Mouse (Mus musculus): ENCODE results near the gene Xpo6.
A peak's percentile ranks its signal among the peaks of the same experiment; 100 is the strongest.

Gene Xpo6

DNA sequence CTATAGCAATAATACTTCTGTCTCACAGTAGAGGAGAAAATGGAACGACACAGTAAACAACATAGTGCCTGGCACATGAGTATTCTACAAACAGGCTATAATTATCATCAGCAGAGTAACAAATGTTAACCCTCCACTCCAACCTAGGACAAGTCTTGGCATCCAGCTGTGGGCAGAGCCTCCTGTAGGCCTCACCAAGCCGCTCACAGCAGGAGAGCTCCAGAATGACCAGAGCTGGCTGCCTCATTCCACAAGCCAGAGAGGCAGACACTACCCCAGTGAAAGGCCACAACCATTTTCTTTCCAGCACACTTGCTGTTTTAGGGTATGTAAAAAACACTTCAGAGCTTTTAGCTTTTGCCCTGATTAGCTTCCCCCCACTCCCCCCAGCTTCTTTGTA lies 72.6 kb downstream of the Xpo6 start:
- DNase-seq (ENCODE audit: low read depth): no peak

DNA sequence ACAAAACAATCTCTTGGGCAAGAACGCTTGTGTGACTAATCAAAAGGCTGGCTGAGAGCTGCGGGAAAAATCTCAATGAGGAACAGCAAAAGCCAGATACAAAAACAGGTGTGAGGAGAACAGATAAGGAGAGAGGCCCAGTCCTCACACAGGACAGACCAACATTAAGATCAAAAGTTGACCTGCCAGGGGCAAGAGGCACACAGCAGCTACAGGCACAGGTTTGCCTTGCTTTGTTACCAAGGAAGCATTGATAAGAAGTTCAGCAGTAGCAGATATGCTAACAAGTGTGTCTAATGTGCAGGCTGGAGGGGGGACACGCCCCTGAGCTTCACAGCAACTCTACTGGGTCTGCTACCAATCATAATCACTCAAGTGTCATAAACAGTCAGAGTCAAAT lies 73.8 kb downstream of the Xpo6 start:
- DNase-seq (ENCODE audit: low read depth): no peak

DNA sequence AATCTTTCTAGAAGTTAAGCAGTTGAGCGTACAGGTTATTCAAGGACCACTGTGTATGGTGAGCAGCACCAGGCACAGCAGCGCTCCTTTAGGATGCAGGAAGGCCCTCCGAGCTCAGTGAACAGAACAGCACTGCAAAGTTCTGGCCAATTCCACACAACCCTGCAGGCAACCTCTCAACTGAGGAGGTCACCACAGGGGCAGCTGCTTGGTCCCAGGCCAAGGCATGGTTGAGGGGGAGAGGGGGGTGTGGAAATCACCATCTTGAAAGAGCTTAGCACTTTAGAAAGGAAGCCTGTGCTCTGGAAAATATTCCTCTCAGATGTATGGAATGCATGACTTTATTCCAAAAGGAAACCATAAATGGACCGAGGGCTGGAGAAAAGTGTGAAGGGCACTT lies 78.8 kb downstream of the Xpo6 start:
- DNase-seq (ENCODE audit: low read depth): peak; percentile 45

DNA sequence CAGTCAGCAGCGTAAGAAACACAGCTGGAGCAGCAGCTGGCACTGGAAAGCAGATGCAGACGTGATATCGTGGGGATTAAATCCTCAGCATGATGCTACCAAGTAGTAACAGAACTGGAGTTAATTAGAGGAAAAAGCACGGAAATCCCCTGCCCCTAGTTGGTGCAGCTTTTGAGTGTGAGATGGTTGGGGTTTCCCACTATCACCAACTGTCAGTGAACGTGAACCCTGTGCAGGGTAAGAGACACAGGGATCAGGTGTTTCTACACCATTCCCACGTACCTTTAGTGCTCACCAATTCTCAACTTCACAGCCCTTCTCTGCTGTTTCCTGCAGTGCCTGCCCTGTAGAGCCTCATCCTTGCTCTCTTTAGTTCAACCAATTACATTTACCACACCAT lies 80.5 kb downstream of the Xpo6 start:
- no peak for DNase-seq (ENCODE audit: low read depth)

- DNase-seq (ENCODE audit: low read depth): peak; percentile 64
These were observed 87.0 kb downstream of the Xpo6 start for GRCm38 (mm10) chr7:126113263-126113662.

GRCm38 (mm10) chr7:126111230-126111629 lies 89.1 kb downstream of the Xpo6 start:
- no peak for DNase-seq (ENCODE audit: low read depth)

- no peak for DNase-seq (ENCODE audit: low read depth)
These were observed 90.4 kb downstream of the Xpo6 start for GRCm38 (mm10) chr7:126109898-126110297.

GRCm38 (mm10) chr7:126100440-126100839 lies 99.9 kb downstream of the Xpo6 start:
- DNase-seq (ENCODE audit: low read depth): no peak

DNA sequence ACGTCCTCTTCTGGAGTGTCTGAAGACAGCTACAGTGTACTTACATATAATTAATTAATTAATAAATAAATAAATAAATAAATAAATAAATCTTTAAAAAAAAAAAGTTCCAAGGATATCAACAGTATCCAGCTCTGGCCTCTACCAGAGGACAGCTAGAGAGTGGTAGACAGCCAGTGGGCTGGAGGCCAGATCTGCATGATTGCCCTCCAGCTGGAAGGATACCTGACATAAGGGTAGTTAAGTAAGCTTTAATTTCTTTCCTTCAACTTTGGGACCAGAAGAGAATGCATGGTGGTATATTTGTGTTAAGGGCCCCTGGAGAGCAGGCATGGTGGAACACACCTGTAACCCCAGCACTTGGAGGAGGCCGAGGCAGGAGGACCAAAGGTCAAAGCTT lies 100.5 kb downstream of the Xpo6 start:
- DNase-seq (ENCODE audit: low read depth): no peak

GRCm38 (mm10) chr7:126099163-126099775 lies 101.0 kb downstream of the Xpo6 start:
- no peak for DNase-seq (ENCODE audit: low read depth)

DNA sequence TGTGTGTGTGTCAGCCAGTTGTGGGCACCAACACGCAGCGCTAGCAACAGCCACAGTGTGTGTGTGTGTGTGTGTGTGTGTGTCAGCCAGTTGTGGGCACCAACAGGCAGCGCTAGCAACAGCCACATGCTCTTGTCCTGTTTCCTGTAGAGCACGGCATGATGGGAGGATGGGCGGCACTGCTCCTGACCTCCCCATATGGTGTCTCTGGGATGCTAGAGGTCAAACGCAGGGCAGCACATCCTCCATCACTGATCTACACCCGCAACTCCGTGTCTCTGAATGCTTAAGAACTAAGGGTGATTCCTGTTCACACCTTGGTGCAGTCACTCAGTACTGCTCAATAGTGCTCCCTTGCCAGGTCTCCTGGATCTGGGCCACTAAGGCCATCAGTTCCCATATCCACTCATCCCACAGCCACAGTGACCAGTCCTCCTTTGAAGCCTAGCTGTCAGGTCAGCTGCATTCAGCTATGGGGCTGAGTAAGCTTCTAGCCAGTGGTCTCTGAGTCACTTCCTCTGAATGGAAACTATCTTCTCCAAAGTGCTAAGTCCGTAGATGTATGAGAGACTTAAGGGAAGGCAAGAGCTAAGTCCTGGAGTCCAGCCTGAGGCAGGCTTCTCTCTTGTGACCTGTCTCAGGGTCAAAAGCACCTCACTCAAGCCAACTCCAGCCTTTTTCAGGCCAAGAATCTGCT lies 102.9 kb downstream of the Xpo6 start:
- DNase-seq (ENCODE audit: low read depth): peak; percentile 49

- no peak for DNase-seq (ENCODE audit: low read depth)
These were observed 103.7 kb downstream of the Xpo6 start for GRCm38 (mm10) chr7:126096596-126096995.

DNA sequence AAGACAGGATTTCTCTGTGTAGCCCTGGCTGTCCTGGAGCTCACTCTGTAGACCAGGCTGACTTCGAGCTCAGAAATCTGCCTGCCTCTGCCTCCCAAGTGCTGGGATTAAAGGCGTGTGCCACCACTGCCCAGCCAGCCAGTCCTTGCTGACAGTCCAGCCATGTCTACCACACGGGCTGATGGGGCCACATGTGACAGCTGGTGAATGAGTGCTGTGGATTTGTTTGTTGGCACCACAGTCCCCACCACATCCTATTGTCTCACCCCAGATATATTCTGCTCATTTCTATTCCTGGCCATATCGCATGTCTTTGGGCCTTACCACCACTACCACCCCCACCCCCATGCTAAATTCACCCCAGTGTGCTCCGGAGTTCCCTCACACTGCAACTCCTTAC lies 105.6 kb downstream of the Xpo6 start:
- DNase-seq (ENCODE audit: low read depth): no peak

GRCm38 (mm10) chr7:126093162-126093561 lies 107.1 kb downstream of the Xpo6 start:
- no peak for DNase-seq (ENCODE audit: low read depth)

- DNase-seq (ENCODE audit: low read depth): peak; percentile 68
These were observed 110.5 kb downstream of the Xpo6 start for GRCm38 (mm10) chr7:126089782-126090181.

DNA sequence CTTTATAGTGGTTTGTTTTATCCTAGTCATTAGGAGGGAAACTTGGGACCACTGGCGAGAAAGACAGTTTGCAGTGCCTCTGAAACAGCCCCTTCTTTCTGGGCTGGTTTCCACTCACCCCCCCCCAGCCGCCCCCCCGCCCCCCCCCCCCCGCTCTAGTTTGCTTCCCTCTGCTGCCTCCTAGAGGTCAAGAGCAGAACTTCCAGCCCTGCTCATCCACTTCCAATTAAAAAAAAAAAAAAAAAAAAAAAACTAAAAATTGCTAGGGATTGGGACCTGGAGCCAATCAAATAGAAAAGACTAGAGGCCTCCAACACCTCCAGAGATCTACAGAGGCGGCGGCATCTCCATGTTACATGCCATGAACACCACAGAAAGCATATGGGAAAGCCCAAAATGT lies 112.1 kb downstream of the Xpo6 start:
- DNase-seq (ENCODE audit: low read depth): peak; percentile 62

DNA sequence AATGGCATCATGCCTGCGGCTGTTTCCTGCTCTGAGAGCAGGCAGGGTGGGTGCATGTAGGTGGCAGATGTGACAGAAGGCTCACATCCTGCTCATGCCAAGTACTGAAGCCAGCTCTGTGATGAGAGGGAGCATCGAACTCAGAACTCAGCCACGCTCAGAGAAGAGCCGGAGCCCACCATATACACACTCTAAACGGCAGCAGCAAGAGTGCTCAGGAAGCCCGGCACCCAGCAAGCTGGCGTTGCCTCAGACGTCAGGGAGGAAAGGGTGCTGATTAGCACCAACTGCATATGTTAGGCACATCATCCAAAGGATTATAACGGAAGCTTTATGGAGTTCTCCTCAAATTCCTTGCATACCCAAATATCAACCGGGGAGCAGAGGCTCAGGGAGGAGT lies 112.7 kb downstream of the Xpo6 start:
- no peak for DNase-seq (ENCODE audit: low read depth)

- peak; percentile 56 for DNase-seq (ENCODE audit: low read depth)
These were observed 114.0 kb downstream of the Xpo6 start for GRCm38 (mm10) chr7:126086321-126086741.

GRCm38 (mm10) chr7:126085154-126085553 lies 115.1 kb downstream of the Xpo6 start:
- DNase-seq (ENCODE audit: low read depth): no peak

DNA sequence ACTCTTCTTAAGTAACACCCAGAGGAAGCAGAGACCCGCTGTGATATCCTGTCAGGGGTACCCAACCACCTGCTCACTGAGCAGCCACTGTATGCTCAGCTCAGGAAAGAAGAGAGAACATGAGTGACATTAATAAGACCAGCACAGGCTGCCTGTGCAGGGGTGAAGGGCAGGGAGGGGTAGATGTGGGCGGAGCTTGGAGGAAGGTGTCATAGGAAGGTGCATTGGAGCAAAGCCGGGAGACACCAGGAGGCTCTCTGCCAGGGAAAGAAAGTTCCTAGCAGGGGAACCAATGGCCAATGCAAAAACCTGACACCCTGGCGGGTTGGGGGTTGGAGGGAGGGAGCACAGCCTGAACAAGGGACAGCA lies 116.3 kb downstream of the Xpo6 start:
- no peak for DNase-seq (ENCODE audit: low read depth)

DNA sequence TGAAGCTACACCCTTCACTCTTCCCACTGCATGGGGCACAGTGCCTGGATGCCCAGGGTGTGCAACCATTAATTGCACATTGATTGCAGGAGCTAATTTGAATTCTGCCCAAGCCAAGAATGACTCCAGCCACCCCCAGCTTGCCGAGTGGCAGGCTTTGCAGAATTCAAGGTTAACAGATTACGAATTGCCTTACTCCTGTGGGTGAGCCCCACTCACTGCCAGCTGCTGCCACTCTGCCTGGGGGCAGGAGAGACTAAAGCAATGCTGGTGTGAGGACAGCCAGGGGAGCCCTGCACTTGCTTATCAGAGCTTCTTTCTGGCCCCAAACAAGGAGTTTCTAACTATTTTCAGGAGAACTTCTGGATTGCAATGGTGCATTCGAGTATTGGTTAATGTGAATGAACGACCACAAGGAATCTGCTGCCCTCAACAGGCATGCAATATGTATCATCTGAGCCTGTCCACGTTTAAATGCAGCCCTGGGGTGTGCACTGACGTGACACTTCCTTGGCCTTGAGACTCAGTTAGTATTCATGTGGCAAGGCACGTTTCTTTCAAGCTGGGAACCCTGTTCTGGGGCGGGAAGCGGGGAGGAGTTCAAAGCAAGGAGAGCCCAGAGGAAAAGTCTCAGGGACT lies 116.8 kb downstream of the Xpo6 start:
- peak; percentile 57 for DNase-seq (ENCODE audit: low read depth)

DNA sequence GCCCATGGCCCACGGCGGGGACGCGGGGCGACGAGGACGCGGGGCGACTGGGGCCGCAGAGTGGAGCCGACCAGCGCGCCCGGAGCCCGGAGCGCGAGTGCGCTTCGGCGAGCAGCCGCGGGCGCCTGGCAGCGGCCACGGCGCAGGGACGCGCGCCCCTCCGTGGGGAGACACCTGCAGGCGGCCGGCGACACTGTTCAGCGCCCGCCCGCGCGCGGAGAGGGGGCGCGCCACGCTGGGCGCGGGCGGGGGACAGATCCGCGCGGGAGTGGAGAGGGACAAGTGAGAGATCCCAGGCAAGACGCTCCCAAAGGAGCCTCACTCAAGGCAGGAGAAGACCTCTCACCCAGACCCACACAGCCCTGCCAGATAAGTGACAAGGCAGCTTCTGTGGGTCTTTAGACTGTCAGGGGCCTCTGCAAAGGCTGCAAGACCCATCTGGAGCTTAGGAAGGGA lies 118.0 kb downstream of the Xpo6 start, which contains the start of gene Gsg1l:
TSS of gene Gsg1l (minus strand) at position 126 of the 456 bp plus-strand sequence.
- DNase-seq (ENCODE audit: low read depth): no peak

- no peak for DNase-seq (ENCODE audit: low read depth)
These were observed 118.5 kb downstream of the Xpo6 start for GRCm38 (mm10) chr7:126081727-126082285.

Measured in NIH3T3 (cell line).